Mouse (Mus musculus): ENCODE data around the gene Rnf223.

- TF ChIP-seq HCFC1 (IDR thresholded peaks at IDR 0.05; ENCODE audit: borderline replicate concordance, insufficient read depth, low read length) (no peak), ZC3H11A (IDR thresholded peaks at IDR 0.05; ENCODE audit: borderline replicate concordance, low read depth, low read length) (no peak), MAFK (IDR thresholded peaks at IDR 0.05; ENCODE audit: insufficient read depth, low read depth, low read length) (no peak), ZNF384 (IDR thresholded peaks at IDR 0.05; ENCODE audit: low read depth, low read length) (no peak), CHD2 (IDR thresholded peaks at IDR 0.05; ENCODE audit: low read depth, low read length) (no peak)
These were observed 4.9 kb upstream of the Rnf223 start for GRCm38 (mm10) chr4:156125393-156125792.
